Mouse (Mus musculus) lung, postnatal 0 days (tissue): ENCODE results near the gene Zfp692. TPM values are rescaled to one million over a fixed set of nuclear protein-coding genes. Genes with fewer than 3 reads are reported as not detected.
A peak's percentile ranks its signal among the peaks of the same experiment; 100 is the strongest.

ENCODE experiments used
- ATAC-seq: fragments of 200-750 bp; cut with Nextera tagmentation; 2 replicates; pipeline ENCODE4 v1.8.0; 2017; ENCODE audit warnings: moderate library complexity
- DNase-seq: peaks from one replicate; pipeline ENCODE4 v3.0.0-alpha.2; 2016; ENCODE audit warnings: low spot score
- H3K27ac ChIP-seq: fragments of 300-500 bp; sonication (generic); 2 replicates; pipeline ENCODE4 v1.5.1; 2014; ENCODE audit warnings: antibody characterized with exemption, mild to moderate bottlenecking, low read length, mixed read lengths
- H3K27me3 ChIP-seq: fragments of 300-500 bp; sonication (generic); replicated peaks from 2 replicates; pipeline ENCODE4 v1.6.1; 2014; ENCODE audit warnings: low read length, mixed read lengths; ENCODE audit not compliant: insufficient read depth
- H3K36me3 ChIP-seq: fragments of 300-500 bp; sonication (generic); 2 replicates; pipeline ENCODE4 v1.6.1; 2014; ENCODE audit warnings: low read length, mixed read lengths; ENCODE audit not compliant: insufficient read depth
- H3K4me1 ChIP-seq: fragments of 300-500 bp; sonication (generic); 2 replicates; pipeline ENCODE4 v1.6.1; 2014; ENCODE audit warnings: antibody characterized with exemption, low read depth, low read length, mixed read lengths; ENCODE audit not compliant: insufficient read depth
- H3K4me2 ChIP-seq: fragments of 300-500 bp; sonication (generic); replicated peaks from 2 replicates; pipeline ENCODE4 v1.6.1; 2014; ENCODE audit warnings: low read depth, mild to moderate bottlenecking, low read length, moderate library complexity, mixed read lengths
- H3K4me3 ChIP-seq: fragments of 300-500 bp; sonication (generic); 2 replicates; pipeline ENCODE4 v1.5.1; 2014; ENCODE audit warnings: low read depth, low read length
- H3K9ac ChIP-seq: fragments of 300-500 bp; sonication (generic); replicated peaks from 2 replicates; pipeline ENCODE4 v1.6.1; 2014; ENCODE audit warnings: low read depth, mild to moderate bottlenecking
- H3K9me3 ChIP-seq: fragments of 300-500 bp; sonication (generic); 2 replicates; pipeline ENCODE4 v1.6.1; 2016; ENCODE audit warnings: low read length, mixed read lengths
- CTCF ChIP-seq: IDR thresholded peaks from 2 replicates; pipeline ENCODE4 v1.5.1; 2016; ENCODE audit warnings: antibody characterized with exemption, mild to moderate bottlenecking
- EP300 ChIP-seq: IDR thresholded peaks from 2 replicates; pipeline ENCODE4 v1.6.1; 2016; ENCODE audit warnings: antibody characterized with exemption, mild to moderate bottlenecking, control low read depth
- WGBS: fragments of 180-500 bp; shearing (Covaris S2); extraction: QIAGEN DNeasy Blood & Tissue Kit; methylation state at CpG from one replicate; pipeline ENCODE4 v1.1.7; 2014; 5-methylcytosine and 5-hydroxymethylcytosine counted together
- polyA plus RNA-seq: library from polyadenylated mRNA; unstranded; fragments of >200 nt; fragmentation: Nextera tagmentation; extraction: Ambion mirVana; gene quantifications from 2 replicates; pipeline ENCODE4 v1.2.1, GENCODE M21; 2015

The Zfp692 gene
- polyA plus RNA-seq, 1 experiment from 2014 or later, result 5.6 TPM

DNA sequence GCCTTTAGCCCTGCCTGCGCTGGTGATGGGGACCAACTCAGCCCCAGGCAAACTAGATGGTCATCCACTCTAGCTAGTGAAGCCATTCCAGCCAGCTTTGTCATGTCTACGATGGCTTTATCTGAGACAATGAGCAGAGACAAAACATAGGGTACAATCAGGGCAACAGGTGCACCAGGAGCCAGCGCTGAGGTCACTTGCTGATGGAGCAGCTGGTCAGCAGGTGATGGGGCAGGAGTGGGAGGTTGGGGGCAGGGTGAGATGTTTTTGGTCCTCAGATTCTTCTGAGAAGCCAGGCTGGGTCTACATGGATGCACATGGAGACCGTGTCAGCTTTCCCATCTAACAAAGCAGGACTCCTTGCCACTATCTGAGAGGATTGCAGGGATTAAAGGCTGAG is 16.1 kb upstream of the Zfp692 start:
- DNase-seq (no peak), ATAC-seq (no peak)
- Histone ChIP-seq H3K4me1 (no peaks in the 10 kb centered on the region), H3K4me3 (no peak overlapping the region), H3K4me2 (no peak overlapping the region), H3K36me3 (no peaks in the 10 kb centered on the region), H3K9me3 (no peaks in the 10 kb centered on the region), H3K27me3 (no peaks in the 10 kb centered on the region), H3K27ac (no peak overlapping the region), H3K9ac (no peak overlapping the region)
- TF ChIP-seq CTCF, result no peak
- TF ChIP-seq EP300, result no peak
- WGBS, result 74% methylated on average over 4 of the region's 4 CpGs

DNA sequence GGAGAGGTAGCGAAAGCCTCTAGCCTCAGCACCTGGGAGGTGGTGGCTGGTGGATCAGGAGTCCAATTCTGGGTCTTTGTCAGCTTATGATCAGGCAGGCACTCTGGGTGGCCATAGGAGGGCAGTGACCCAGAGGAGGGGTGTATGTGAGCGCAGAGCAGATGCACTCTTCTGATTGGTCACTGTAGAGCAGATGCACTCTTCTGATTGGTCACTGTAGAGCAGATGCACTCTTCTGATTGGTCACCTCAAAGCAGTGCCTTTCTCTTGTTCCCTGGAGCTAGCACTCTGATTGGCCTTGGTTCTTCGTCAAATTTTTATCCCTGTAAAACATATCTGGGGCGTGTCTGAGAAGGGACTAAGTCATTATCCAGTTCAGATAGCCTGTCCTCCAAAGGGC is 14.1 kb upstream of the Zfp692 start:
- no peak for DNase-seq
- H3K9ac ChIP-seq, result no peak overlapping the region
- no peaks in the 10 kb centered on the region for H3K4me1 ChIP-seq
- TF ChIP-seq CTCF, result no peak
- TF ChIP-seq EP300, result no peak
- no peak; the same call in 1 of the 2 replicates for ATAC-seq
- 41% methylated on average over 4 of the region's 4 CpGs for WGBS
- no peaks in the 10 kb centered on the region for H3K36me3 ChIP-seq
- H3K9me3 ChIP-seq, result no peaks in the 10 kb centered on the region
- H3K4me3 ChIP-seq, result no peak overlapping the region
- no peak overlapping the region for H3K27ac ChIP-seq
- no peak overlapping the region for H3K4me2 ChIP-seq
- H3K27me3 ChIP-seq, result no peaks in the 10 kb centered on the region

GRCm38 (mm10) chr11:58297396-58297795 is 9.5 kb upstream of the Zfp692 start:
- Histone ChIP-seq H3K4me1 (no peaks in the 10 kb centered on the region; the same call in 1 of the 2 replicates), H3K27ac (no peak overlapping the region), H3K9ac (no peak overlapping the region), H3K9me3 (no peaks in the 10 kb centered on the region), H3K27me3 (no peaks in the 10 kb centered on the region), H3K4me2 (no peak overlapping the region), H3K4me3 (no peak overlapping the region), H3K36me3 (no peaks in the 10 kb centered on the region)
- no peak for ATAC-seq
- no peak for DNase-seq
- TF ChIP-seq EP300 (no peak), CTCF (no peak)
- 82% methylated on average over 6 of the region's 6 CpGs for WGBS

DNA sequence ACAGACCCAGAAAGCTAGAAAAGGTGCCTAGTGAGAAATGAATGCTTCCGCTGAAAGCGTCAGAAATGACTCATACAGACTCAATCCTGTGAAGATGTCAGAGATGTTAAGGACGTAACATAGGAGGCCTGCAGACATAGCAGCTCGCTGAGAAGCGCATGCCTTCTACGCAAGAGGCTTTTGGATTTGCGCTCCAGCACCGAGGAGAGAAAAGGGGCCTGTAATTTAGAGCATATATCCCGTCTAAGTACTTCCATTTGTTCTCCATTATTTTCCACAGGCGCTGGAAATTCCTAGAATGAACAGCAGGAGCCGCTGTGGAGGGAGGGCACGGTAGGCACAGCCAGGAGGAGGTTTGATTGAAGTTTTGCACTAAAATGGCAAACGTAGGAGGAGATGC is 5.8 kb upstream of the Zfp692 start:
- no peaks in the 10 kb centered on the region; the same call in 1 of the 2 replicates for H3K4me1 ChIP-seq
- H3K4me3 ChIP-seq, result peak overlapping the region; percentile 41; the same call in 1 of the 2 replicates
- no peak overlapping the region for H3K9ac ChIP-seq
- 11% methylated on average over 13 of the region's 13 CpGs for WGBS
- H3K27me3 ChIP-seq, result no peaks in the 10 kb centered on the region
- peak; percentile 68 for DNase-seq
- TF ChIP-seq CTCF (peak; percentile 78), EP300 (no peak)
- H3K4me2 ChIP-seq, result peak overlapping the region; percentile 55
- no peaks in the 10 kb centered on the region for H3K9me3 ChIP-seq
- H3K36me3 ChIP-seq, result no peaks in the 10 kb centered on the region
- H3K27ac ChIP-seq, result no peak overlapping the region
- ATAC-seq, result 0 out of 2 replicates have a peak, but pooled peaks have one; percentile 4

- Histone ChIP-seq H3K9ac (peak overlapping the region; percentile 50), H3K36me3 (no peaks in the 10 kb centered on the region), H3K27ac (peak overlapping the region; percentile 76), H3K9me3 (no peaks in the 10 kb centered on the region), H3K4me1 (peaks cover 2% of the 10 kb centered on the region), H3K4me3 (peak overlapping the region; percentile 41), H3K4me2 (peak overlapping the region; percentile 55), H3K27me3 (no peaks in the 10 kb centered on the region)
- peak; percentile 36; the same call in 1 of the 2 replicates for TF ChIP-seq EP300
- peak; percentile 95 for TF ChIP-seq CTCF
- WGBS, result under 1% methylated on average over 36 of the region's 36 CpGs
- DNase-seq, result peak; percentile 97
- peak; percentile 93 for ATAC-seq
Observed at GRCm38 (mm10) chr11:58301837-58302754, 4.8 kb upstream of the Zfp692 start.

DNA sequence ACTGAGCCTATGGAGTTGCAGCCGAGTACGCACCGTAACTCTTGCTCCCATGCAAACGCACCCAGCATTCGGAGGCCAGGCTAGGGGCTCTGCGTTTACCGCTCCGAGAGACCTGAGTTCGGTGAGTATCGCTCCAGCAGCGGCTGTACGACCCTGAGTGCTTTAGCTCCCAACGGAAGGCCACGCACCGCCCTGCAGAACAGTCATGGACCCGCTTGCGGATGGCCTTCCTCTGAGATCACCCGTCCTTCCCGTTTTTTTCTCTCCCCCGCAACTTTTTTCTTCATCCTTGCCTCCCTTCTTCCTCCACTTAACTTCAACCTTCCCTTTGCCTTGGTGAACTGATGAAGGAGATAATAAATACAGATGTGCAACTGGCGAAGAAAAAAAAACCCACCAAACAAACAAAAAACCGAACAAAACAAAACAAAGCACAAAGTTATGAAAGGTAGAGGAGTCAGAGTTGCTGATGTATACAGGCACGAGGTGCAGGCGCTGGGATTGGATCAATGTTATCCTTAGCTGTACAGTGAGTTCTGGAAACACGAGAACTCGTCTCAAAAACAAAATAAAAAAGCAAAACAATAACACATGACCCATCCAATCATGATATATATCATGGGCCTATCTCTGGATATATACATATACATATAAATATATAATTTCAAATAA is 4.0 kb upstream of the Zfp692 start:
- H3K9ac ChIP-seq, result peak overlapping the region; percentile 50
- no peaks in the 10 kb centered on the region for H3K9me3 ChIP-seq
- ATAC-seq, result peak; percentile 21
- under 1% methylated on average over 26 of the region's 26 CpGs for WGBS
- DNase-seq, result no peak
- H3K4me3 ChIP-seq, result peak overlapping the region; percentile 41
- peak overlapping the region; percentile 76 for H3K27ac ChIP-seq
- H3K4me2 ChIP-seq, result peak overlapping the region; percentile 55
- no peaks in the 10 kb centered on the region for H3K27me3 ChIP-seq
- H3K36me3 ChIP-seq, result no peaks in the 10 kb centered on the region
- H3K4me1 ChIP-seq, result peaks cover 10% of the 10 kb centered on the region
- TF ChIP-seq EP300 (no peak), CTCF (no peak)
